Comparison of ENCODE assay signal across 8 mouse cellular contexts in genomic region chr9:21033136-21033535, GRCm38 (mm10). TPM values are rescaled to one million over a fixed set of nuclear protein-coding genes. Genes with fewer than 3 reads are reported as not detected.
DNase-seq lines count a peak whose midpoint lies in the region; ATAC-seq and TF ChIP-seq lines count a peak whose summit lies in the region.

No protein-coding gene starts in this region.

- under 1% methylated on average over 34 of the region's 34 CpGs for WGBS in hindbrain, embryonic 14.5 days
- under 1% methylated on average over 34 of the region's 34 CpGs for WGBS in small intestine, adult 2 months

- H3K9ac ChIP-seq in hindbrain, embryonic 14.5 days = no peak overlapping the region

- no peaks in the 10 kb centered on the region for H3K36me3 ChIP-seq in hindbrain, embryonic 14.5 days (replicated peaks; ENCODE audit: control insufficient read depth, insufficient read depth)
- H3K36me3 ChIP-seq in megakaryocyte, embryonic 14.5 days (replicated peaks; ENCODE audit: low read length) = peaks cover 1% of the 10 kb centered on the region
- no peaks in the 10 kb centered on the region for H3K36me3 ChIP-seq in small intestine, adult 2 months (ENCODE audit: control insufficient read depth, insufficient read depth, low read length)

- no peaks in the 10 kb centered on the region for H3K9me3 ChIP-seq in hindbrain, embryonic 14.5 days (ENCODE audit: control insufficient read depth, low read length)
- H3K9me3 ChIP-seq in megakaryocyte, embryonic 14.5 days = peaks cover 10% of the 10 kb centered on the region; the same call in 1 of the 2 replicates

- peaks cover 9% of the 10 kb centered on the region for H3K4me1 ChIP-seq in brown adipose tissue, adult 24 weeks (ENCODE audit: control insufficient read depth, insufficient read depth, insufficient read length, low read length)
- H3K4me1 ChIP-seq in hindbrain, embryonic 14.5 days (replicated peaks; ENCODE audit: control insufficient read depth, insufficient read depth, low read length) = peaks cover 51% of the 10 kb centered on the region
- H3K4me1 ChIP-seq in megakaryocyte, embryonic 14.5 days = peaks cover 96% of the 10 kb centered on the region
- peaks cover 27% of the 10 kb centered on the region for H3K4me1 ChIP-seq in small intestine, adult 2 months (ENCODE audit: control insufficient read depth, insufficient read depth, insufficient read length, low read length)

- peak; percentile 31 to 36 for DNase-seq in cerebellum, adult 18-20 months
- DNase-seq in cerebellum, adult 11 months = no peak
- peak; percentile 76 for DNase-seq in forelimb bud, embryonic 11.5 days (ENCODE audit: low read depth, low spot score)
- peak; percentile 54 for DNase-seq in hindbrain, embryonic 14.5 days (ENCODE audit: low spot score)
- DNase-seq in left cerebral cortex, adult 8-10 months (ENCODE audit: low spot score in 2 of 2) = peak; percentile 59 to 70

- H3K27me3 ChIP-seq in hindbrain, embryonic 14.5 days (ENCODE audit: control insufficient read depth, insufficient read depth, low read length) = peaks cover 93% of the 10 kb centered on the region
- peaks cover 66% of the 10 kb centered on the region for H3K27me3 ChIP-seq in megakaryocyte, embryonic 14.5 days (replicated peaks)
- peaks cover 44% of the 10 kb centered on the region for H3K27me3 ChIP-seq in small intestine, adult 2 months (ENCODE audit: control insufficient read depth, insufficient read depth, low read length)

- no peak for TF ChIP-seq CTCF in small intestine, adult 2 months (IDR thresholded peaks at IDR 0.05; ENCODE audit: extremely low read depth, insufficient read length, insufficient replicate concordance, low read depth, low read length)

- peak overlapping the region; percentile 90 for H3K4me2 ChIP-seq in hindbrain, embryonic 14.5 days (replicated peaks)

- ATAC-seq in hindbrain, embryonic 14.5 days (ENCODE audit: low FRiP score) = no peak

- H3K4me3 ChIP-seq in brown adipose tissue, adult 24 weeks (ENCODE audit: insufficient read depth, low read depth, low read length) = peak overlapping the region; percentile 55
- H3K4me3 ChIP-seq in hindbrain, embryonic 14.5 days (replicated peaks; ENCODE audit: low read length) = peak overlapping the region; percentile 41
- H3K4me3 ChIP-seq in megakaryocyte, embryonic 14.5 days (replicated peaks) = peak overlapping the region; percentile 94
- peak overlapping the region; percentile 71 for H3K4me3 ChIP-seq in small intestine, adult 2 months (ENCODE audit: low read depth, low read length)

- TF ChIP-seq POLR2A in small intestine, adult 2 months (IDR thresholded peaks at IDR 0.05; ENCODE audit: low read depth, low read length) = no peak

- no peak overlapping the region for H3K27ac ChIP-seq in brown adipose tissue, adult 24 weeks (replicated peaks; ENCODE audit: low read depth, low read length)
- no peak overlapping the region for H3K27ac ChIP-seq in hindbrain, embryonic 14.5 days
- no peak overlapping the region for H3K27ac ChIP-seq in small intestine, adult 2 months (ENCODE audit: insufficient read depth, low read depth, low read length)

RNA-seq across cellular contexts. Expression of gene Icam5, which starts 1.3 kb away (rescaled TPM):
- polyA plus RNA-seq in brown adipose tissue, adult 24 weeks (2012; ENCODE audit: insufficient read depth, insufficient read length, missing spikeins) = not detected in 2 replicates
- polyA plus RNA-seq in hindbrain, embryonic 14.5 days (2014; fragmentation: Nextera tagmentation; extraction: Ambion mirVana) = 1.6 and 1.9 TPM in 2 replicates
- 100 to 1,000 TPM; 194 to 206 (median 202) TPM for total RNA-seq in left cerebral cortex, adult 8-10 months (2022)
- polyA plus RNA-seq in megakaryocyte, embryonic 14.5 days (2012; ENCODE audit: insufficient read depth, low replicate concordance) = 3.0 and 9.9 TPM in 2 replicates
- 0.11 TPM in 2 replicates for polyA plus RNA-seq in small intestine, adult 2 months (2012; rRNA removed)

RNA-seq across cellular contexts. Expression of gene Icam4, which starts 4.0 kb away (rescaled TPM):
- polyA plus RNA-seq in brown adipose tissue, adult 24 weeks (2012; ENCODE audit: insufficient read depth, insufficient read length, missing spikeins) = not detected in 2 replicates
- polyA plus RNA-seq in hindbrain, embryonic 14.5 days (2014; fragmentation: Nextera tagmentation; extraction: Ambion mirVana) = 0.31 TPM in 1 of 2 replicates, not detected in the other
- 1 to 10 TPM; 1.5 to 2.3 (median 1.8) TPM for total RNA-seq in left cerebral cortex, adult 8-10 months (2022)
- polyA plus RNA-seq in megakaryocyte, embryonic 14.5 days (2012; ENCODE audit: insufficient read depth, low replicate concordance) = 5.3 and 7.9 TPM in 2 replicates
- polyA plus RNA-seq in small intestine, adult 2 months (2012; rRNA removed) = 0.32 and 0.37 TPM in 2 replicates

RNA-seq across cellular contexts. Expression of gene Icam1, which starts 17.4 kb away (rescaled TPM):
- polyA plus RNA-seq in brown adipose tissue, adult 24 weeks (2012; ENCODE audit: insufficient read depth, insufficient read length, missing spikeins) = 2.3 and 3.1 TPM in 2 replicates
- polyA plus RNA-seq in hindbrain, embryonic 14.5 days (2014; fragmentation: Nextera tagmentation; extraction: Ambion mirVana) = 3.6 and 3.8 TPM in 2 replicates
- total RNA-seq in left cerebral cortex, adult 8-10 months (2022) = 1 to 10 TPM; 2.2 to 4.8 (median 4.1) TPM
- polyA plus RNA-seq in megakaryocyte, embryonic 14.5 days (2012; ENCODE audit: insufficient read depth, low replicate concordance) = 8.8 and 10.8 TPM in 2 replicates
- 6.8 and 9.4 TPM in 2 replicates for polyA plus RNA-seq in small intestine, adult 2 months (2012; rRNA removed)

RNA-seq across cellular contexts. Expression of gene Mrpl4, which starts 30.6 kb away (rescaled TPM):
- polyA plus RNA-seq in brown adipose tissue, adult 24 weeks (2012; ENCODE audit: insufficient read depth, insufficient read length, missing spikeins) = 140 and 185 TPM in 2 replicates
- 97.3 and 102 TPM in 2 replicates for polyA plus RNA-seq in hindbrain, embryonic 14.5 days (2014; fragmentation: Nextera tagmentation; extraction: Ambion mirVana)
- 10 to 100 TPM; 55.3 to 68.0 (median 56.9) TPM for total RNA-seq in left cerebral cortex, adult 8-10 months (2022)
- polyA plus RNA-seq in megakaryocyte, embryonic 14.5 days (2012; ENCODE audit: insufficient read depth, low replicate concordance) = 62.4 and 63.4 TPM in 2 replicates
- polyA plus RNA-seq in small intestine, adult 2 months (2012; rRNA removed) = 81.8 and 143 TPM in 2 replicates

RNA-seq across cellular contexts. Expression of gene Zglp1, which starts 33.8 kb away (rescaled TPM):
- not detected in 2 replicates for polyA plus RNA-seq in brown adipose tissue, adult 24 weeks (2012; ENCODE audit: insufficient read depth, insufficient read length, missing spikeins)
- polyA plus RNA-seq in hindbrain, embryonic 14.5 days (2014; fragmentation: Nextera tagmentation; extraction: Ambion mirVana) = 1.0 and 2.0 TPM in 2 replicates
- total RNA-seq in left cerebral cortex, adult 8-10 months (2022) = 1 to 10 TPM in 2 of 4 experiments, not detected in 2; 1.1 to 1.7 TPM
- 3.6 TPM in 1 of 2 replicates, not detected in the other for polyA plus RNA-seq in megakaryocyte, embryonic 14.5 days (2012; ENCODE audit: insufficient read depth, low replicate concordance)
- polyA plus RNA-seq in small intestine, adult 2 months (2012; rRNA removed) = 0.80 TPM in 1 of 2 replicates, not detected in the other

Comparison
In these comparisons a context has a peak if more than half of its experiments do, and no peak if none do; other contexts are left out.
1. H3K4me3 ChIP-seq: peak in every context shown above with its lines; median percentile 94 in megakaryocyte, embryonic 14.5 days; 71 in small intestine, adult 2 months; 55 in brown adipose tissue, adult 24 weeks; 41 in hindbrain, embryonic 14.5 days.